Mouse (Mus musculus) lung, postnatal 0 days (tissue): ENCODE results near the gene Nme1.

ENCODE experiments used
- CTCF ChIP-seq: IDR thresholded peaks from 2 replicates; pipeline ENCODE4 v1.5.1; 2016; ENCODE audit warnings: antibody characterized with exemption, mild to moderate bottlenecking
- EP300 ChIP-seq: IDR thresholded peaks from 2 replicates; pipeline ENCODE4 v1.6.1; 2016; ENCODE audit warnings: antibody characterized with exemption, mild to moderate bottlenecking, control low read depth

- TF ChIP-seq EP300, result no peak
- TF ChIP-seq CTCF, result no peak
Measured at GRCm38 (mm10) chr11:93967381-93967780, 940 bp downstream of the Nme1 start.
